Mouse (Mus musculus): Measurements from ENCODE around the gene Hist2h2ac.

DNA sequence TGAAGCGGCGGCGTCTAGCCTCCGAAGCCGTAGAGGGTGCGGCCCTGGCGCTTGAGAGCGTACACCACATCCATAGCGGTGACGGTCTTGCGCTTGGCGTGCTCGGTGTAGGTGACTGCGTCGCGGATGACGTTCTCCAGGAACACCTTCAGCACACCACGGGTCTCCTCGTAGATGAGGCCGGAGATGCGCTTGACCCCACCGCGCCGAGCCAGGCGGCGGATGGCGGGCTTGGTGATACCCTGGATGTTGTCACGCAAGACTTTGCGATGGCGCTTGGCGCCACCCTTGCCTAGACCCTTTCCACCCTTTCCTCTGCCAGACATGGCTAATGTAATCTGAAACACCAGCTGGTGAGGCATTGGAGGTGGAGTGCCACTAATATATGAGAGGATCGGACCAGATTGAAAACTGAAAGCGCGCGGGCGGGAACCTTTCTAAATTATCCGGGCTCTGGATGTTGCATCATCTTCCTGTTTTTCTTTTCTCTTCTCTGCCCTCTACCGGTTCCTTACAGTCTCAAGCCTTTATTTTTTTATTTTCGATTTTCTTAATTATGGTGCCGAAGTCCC, 42.4 kb upstream of the Hist2h2ac start, which contains the start of gene Hist2h4:
- TF ChIP-seq POLR2A (IDR thresholded peaks at IDR 0.05; ENCODE audit: borderline replicate concordance, extremely low read depth, insufficient read depth, insufficient read length, poor library complexity, severe bottlenecking) = peak; percentile 82; the same call in 1 of the 2 replicates
- peak; percentile 40; the same call in 1 of the 2 replicates for TF ChIP-seq CTCF (IDR thresholded peaks at IDR 0.05; ENCODE audit: borderline replicate concordance, extremely low read depth, insufficient read depth, insufficient read length)

Data from brain, embryonic 14.5 days (tissue).